Comparison of ENCODE assay signal across 18 mouse cellular contexts in the genomic region with DNA sequence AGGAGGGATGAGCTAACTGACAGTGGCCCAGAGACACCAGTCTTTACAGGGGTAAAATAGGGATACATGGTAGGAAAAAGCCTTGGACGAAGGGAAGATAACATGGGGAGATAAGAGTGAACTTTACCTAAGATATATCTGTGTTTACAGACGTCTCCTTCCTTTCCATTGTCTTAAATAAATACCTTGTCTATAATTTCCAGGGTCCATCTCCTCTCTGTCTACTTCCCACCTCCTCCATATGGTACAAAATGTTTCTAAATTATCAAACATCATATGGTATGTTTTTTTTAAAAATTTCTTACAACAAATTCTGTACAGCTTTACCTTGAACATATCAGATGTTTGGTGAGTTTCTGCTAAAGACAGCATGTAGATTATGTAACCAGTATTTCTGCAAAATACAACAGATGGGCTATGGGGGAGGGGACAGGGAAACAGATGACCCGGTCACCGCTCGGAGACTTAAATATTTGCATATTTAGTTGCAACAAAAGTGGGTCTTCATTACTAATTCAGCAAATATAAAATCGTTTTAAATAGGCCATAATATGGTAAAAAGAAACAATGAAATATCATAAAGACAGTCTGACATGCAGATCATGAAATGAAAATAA. TPM values are rescaled to one million over a fixed set of nuclear protein-coding genes. Genes with fewer than 3 reads are reported as not detected.
A peak's percentile ranks its signal among the peaks of the same experiment; 100 is the strongest.
DNase-seq lines count a peak whose midpoint lies in the region; ATAC-seq lines count a peak whose summit lies in the region.
"Had no signal": no experiment of that assay in that cellular context is flagged by ENCODE, and none has a peak within 500 bp of the region (broad histone marks: within the 10 kb centered on the region; RNA-seq: fewer than 3 reads in every experiment).

No protein-coding gene starts in this region.

- H3K9me3 ChIP-seq in hindbrain, embryonic 11.5 days (ENCODE audit: control insufficient read depth, low read length) = no peaks in the 10 kb centered on the region
- H3K9me3 ChIP-seq in hindbrain, embryonic 12.5 days (replicated peaks) = no peaks in the 10 kb centered on the region
- H3K9me3 ChIP-seq: liver, embryonic 13.5 days; neural tube, embryonic 12.5 days had no signal

- H3K27me3 ChIP-seq in hindbrain, embryonic 11.5 days (ENCODE audit: control insufficient read depth, insufficient read depth, low read length) = no peaks in the 10 kb centered on the region
- H3K27me3 ChIP-seq in hindbrain, embryonic 12.5 days = no peaks in the 10 kb centered on the region
- H3K27me3 ChIP-seq: neural tube, embryonic 12.5 days had no signal

- H3K9ac ChIP-seq in hindbrain, embryonic 11.5 days (ENCODE audit: low read depth, low read length) = no peak overlapping the region
- no peak overlapping the region for H3K9ac ChIP-seq in hindbrain, embryonic 12.5 days
- H3K9ac ChIP-seq: liver, embryonic 13.5 days; neural tube, embryonic 12.5 days had no signal

- no peaks in the 10 kb centered on the region for H3K79me2 ChIP-seq in macrophage (ENCODE audit: inconsistent target)

- no peak overlapping the region for H3K4me2 ChIP-seq in hindbrain, embryonic 11.5 days (replicated peaks; ENCODE audit: low read depth, low read length)
- no peak overlapping the region for H3K4me2 ChIP-seq in hindbrain, embryonic 12.5 days (replicated peaks)
- H3K4me2 ChIP-seq: heart, embryonic 11.5 days; liver, embryonic 13.5 days had no signal

- H3K27ac ChIP-seq in hindbrain, embryonic 11.5 days (ENCODE audit: low read depth, low read length) = no peak overlapping the region
- no peak overlapping the region for H3K27ac ChIP-seq in hindbrain, embryonic 12.5 days
- H3K27ac ChIP-seq in macrophage = peak overlapping the region; percentile 66
- H3K27ac ChIP-seq: liver, embryonic 13.5 days; neural tube, embryonic 12.5 days had no signal

- ATAC-seq in hindbrain, embryonic 11.5 days (ENCODE audit: low FRiP score) = no peak
- no peak for ATAC-seq in hindbrain, embryonic 12.5 days (ENCODE audit: low FRiP score)

- no peaks in the 10 kb centered on the region for H3K4me1 ChIP-seq in hindbrain, embryonic 11.5 days (replicated peaks; ENCODE audit: control insufficient read depth, insufficient read depth, low read length)
- H3K4me1 ChIP-seq in hindbrain, embryonic 12.5 days = peaks cover 22% of the 10 kb centered on the region
- H3K4me1 ChIP-seq: liver, embryonic 13.5 days had no signal

- DNase-seq in hindbrain, embryonic 11.5 days (ENCODE audit: low spot score) = peak; percentile 44
- peak; percentile 87 for DNase-seq in brain, adult 2 months (ENCODE audit: low read depth, low spot score)
- peak; percentile 77 for DNase-seq in cerebellum, adult 18-20 months
- no peak for DNase-seq in kidney, adult 11 months
- DNase-seq in MN1 (ENCODE audit: low spot score) = no peak
- DNase-seq: adrenal gland, adult 2 months; gastrocnemius, postnatal 25 days; heart, postnatal 4 days; kidney, adult 18-20 months; liver, embryonic 13.5 days; lung, postnatal 14 days; thymus, postnatal 4 days had no signal

- H3K4me3 ChIP-seq in hindbrain, embryonic 11.5 days (ENCODE audit: low read depth, low read length) = no peak overlapping the region
- H3K4me3 ChIP-seq in hindbrain, embryonic 12.5 days = no peak overlapping the region
- peak overlapping the region; percentile 16; the same call in 1 of the 2 replicates for H3K4me3 ChIP-seq in macrophage (ENCODE audit: inconsistent target)
- H3K4me3 ChIP-seq: liver, embryonic 13.5 days had no signal

- 57% methylated on average over 6 of the region's 6 CpGs for WGBS in hindbrain, embryonic 11.5 days
- 46% methylated on average over 6 of the region's 6 CpGs for WGBS in hindbrain, embryonic 12.5 days
- 50% methylated on average over 5 of the region's 6 CpGs for WGBS in macrophage (ENCODE audit: missing documents)

- H3K36me3 ChIP-seq in hindbrain, embryonic 11.5 days (ENCODE audit: control insufficient read depth, insufficient read depth, low read length) = no peaks in the 10 kb centered on the region
- H3K36me3 ChIP-seq in hindbrain, embryonic 12.5 days = no peaks in the 10 kb centered on the region
- H3K36me3 ChIP-seq in macrophage (ENCODE audit: inconsistent target) = no peaks in the 10 kb centered on the region
- H3K36me3 ChIP-seq: liver, embryonic 13.5 days; neural tube, embryonic 12.5 days had no signal

RNA-seq across cellular contexts. Expression of gene Pgm2l1, which starts 12.0 kb away (rescaled TPM):
- 9.1 and 14.9 TPM in 2 replicates for polyA plus RNA-seq in hindbrain, embryonic 11.5 days (2014; fragmentation: Nextera tagmentation; extraction: Ambion mirVana)
- 11.2 and 13.0 TPM in 2 replicates for polyA plus RNA-seq in hindbrain, embryonic 12.5 days (2016; fragmentation: Nextera tagmentation; extraction: Ambion mirVana)
- 10 to 100 TPM in 6 of 26 experiments, 1 to 10 TPM in 20; 2.5 to 12.6 (median 6.8) TPM for total RNA-seq in macrophage (2018; cell fraction: chromatin; rRNA removed)
- 10 to 100 TPM in 10 of 26 experiments, 1 to 10 TPM in 16; 2.9 to 13.0 (median 5.8) TPM for total RNA-seq in macrophage (2018; cell fraction: cytosol; rRNA removed)
- total RNA-seq in macrophage (2018; cell fraction: nucleus; rRNA removed) = 10 to 100 TPM in 8 of 26 experiments, 1 to 10 TPM in 18; 2.1 to 37.1 (median 7.7) TPM
- 6.2 to 23.9 TPM (median 7.7 TPM) in 3 replicates for polyA plus RNA-seq in macrophage (2018)

RNA-seq across cellular contexts. Expression of gene Kcne3, which starts 38.9 kb away (rescaled TPM):
- 3.4 and 3.9 TPM in 2 replicates for polyA plus RNA-seq in hindbrain, embryonic 11.5 days (2014; fragmentation: Nextera tagmentation; extraction: Ambion mirVana)
- 3.2 and 4.7 TPM in 2 replicates for polyA plus RNA-seq in hindbrain, embryonic 12.5 days (2016; fragmentation: Nextera tagmentation; extraction: Ambion mirVana)
- total RNA-seq in macrophage (2018; cell fraction: chromatin; rRNA removed) = under 1 TPM in 1 of 26 experiments, not detected in 25; 0.98 TPM
- under 1 TPM in 14 of 26 experiments, not detected in 12; 0.10 to 0.63 (median 0.34) TPM for total RNA-seq in macrophage (2018; cell fraction: cytosol; rRNA removed)
- under 1 TPM in 2 of 26 experiments, not detected in 24; 0.54 to 0.86 TPM for total RNA-seq in macrophage (2018; cell fraction: nucleus; rRNA removed)
- polyA plus RNA-seq in macrophage (2018) = 0.39 to 0.61 TPM (median 0.43 TPM) in 3 replicates
- total RNA-seq: ES-E14 had no signal
- polyA plus RNA-seq: C2C12 had no signal

RNA-seq across cellular contexts. Expression of gene Lipt2, which starts 56.1 kb away (rescaled TPM):
- 20.8 and 23.7 TPM in 2 replicates for polyA plus RNA-seq in hindbrain, embryonic 11.5 days (2014; fragmentation: Nextera tagmentation; extraction: Ambion mirVana)
- polyA plus RNA-seq in hindbrain, embryonic 12.5 days (2016; fragmentation: Nextera tagmentation; extraction: Ambion mirVana) = 15.5 and 17.9 TPM in 2 replicates
- total RNA-seq in macrophage (2018; cell fraction: chromatin; rRNA removed) = 1 to 10 TPM in 2 of 26 experiments, under 1 TPM in 10, not detected in 14; 0.42 to 2.0 (median 0.72) TPM
- 1 to 10 TPM in 21 of 26 experiments, under 1 TPM in 5; 0.33 to 3.7 (median 1.8) TPM for total RNA-seq in macrophage (2018; cell fraction: cytosol; rRNA removed)
- total RNA-seq in macrophage (2018; cell fraction: nucleus; rRNA removed) = 1 to 10 TPM in 8 of 26 experiments, under 1 TPM in 10, not detected in 8; 0.35 to 2.5 (median 0.73) TPM
- polyA plus RNA-seq in macrophage (2018) = 2.6 to 6.6 TPM (median 5.7 TPM) in 3 replicates

Comparison
In these comparisons a context has a peak if more than half of its experiments do, and no peak if none do; other contexts are left out.
1. DNase-seq: peak in hindbrain, embryonic 11.5 days (single experiment), brain, adult 2 months (single experiment) and cerebellum, adult 18-20 months (2 of 2); none in kidney, adult 11 months (single experiment) and MN1 (single experiment).